Mouse (Mus musculus): Measurements from ENCODE around the gene Olfr30.

GRCm38 (mm10) chr11:58432259-58432658, 29.8 kb downstream of the Olfr30 start, which contains the start of gene Gm12253:
- no peak for TF ChIP-seq CTCF (conservative IDR thresholded peaks at IDR 0.05; ENCODE audit: insufficient read depth, insufficient read length, low read depth, low read length)
- TF ChIP-seq POLR2A (IDR thresholded peaks at IDR 0.05; ENCODE audit: low read depth, low read length): no peak
